Mouse (Mus musculus) liver, embryonic 14.5 days (tissue): ENCODE results near the gene Col2a1. TPM values are rescaled to one million over a fixed set of nuclear protein-coding genes. Genes with fewer than 3 reads are reported as not detected.

ENCODE experiments used
- ATAC-seq: fragments of 200-750 bp; cut with Nextera tagmentation; 2 replicates; pipeline ENCODE4 v1.8.0; 2017; ENCODE audit warnings: moderate number of reproducible peaks, mild to moderate bottlenecking, moderate library complexity; ENCODE audit not compliant: insufficient read depth
- DNase-seq, 3 experiments: peaks; one replicate each; pipeline ENCODE4 v3.0.0-alpha.2; 2012 to 2013; ENCODE audit warnings: low read depth in 3 of 3, low spot score in 3 of 3
- H3K27ac ChIP-seq: fragments of 300-500 bp; sonication (generic); 2 replicates; pipeline ENCODE4 v1.5.1; 2014; ENCODE audit warnings: moderate library complexity, mild to moderate bottlenecking, control low read depth, inconsistent platforms
- H3K27me3 ChIP-seq: fragments of 300-500 bp; sonication (generic); 2 replicates; pipeline ENCODE4 v1.6.1; 2014; ENCODE audit warnings: mild to moderate bottlenecking, low read length, moderate library complexity; ENCODE audit not compliant: control insufficient read depth, insufficient read depth
- H3K36me3 ChIP-seq: fragments of 300-500 bp; sonication (generic); replicated peaks from 2 replicates; pipeline ENCODE4 v1.6.1; 2014; ENCODE audit warnings: low read depth; ENCODE audit not compliant: control insufficient read depth, insufficient read depth
- H3K4me1 ChIP-seq, 2 experiments: fragments of 200-500 bp in 1 of 2; fragments of 300-500 bp in 1 of 2; sonication (generic) in 1 of 2; replicated peaks; 2 replicates each; pipeline ENCODE4 v1.6.1; 2012 to 2014; ENCODE audit warnings: antibody characterized with exemption in 1 of 2, inconsistent platforms in 1 of 2, low read length in 1 of 2; ENCODE audit not compliant: control insufficient read depth in 2 of 2, insufficient read depth in 2 of 2
- H3K4me2 ChIP-seq: fragments of 300-500 bp; sonication (generic); 2 replicates; pipeline ENCODE4 v1.6.1; 2014; ENCODE audit warnings: low read depth, mild to moderate bottlenecking, control low read depth, moderate library complexity
- H3K4me3 ChIP-seq, 2 experiments: fragments of 200-500 bp in 1 of 2; fragments of 300-500 bp in 1 of 2; sonication (generic) in 1 of 2; 2 replicates each; pipeline ENCODE4 v1.5.1; 2012 to 2014; ENCODE audit warnings: low read depth in 2 of 2, low read length in 2 of 2, mild to moderate bottlenecking in 2 of 2, control low read depth in 1 of 2, inconsistent platforms in 1 of 2, moderate library complexity in 1 of 2; ENCODE audit not compliant: insufficient read depth in 1 of 2
- H3K9ac ChIP-seq: fragments of 300-500 bp; sonication (generic); replicated peaks from 2 replicates; pipeline ENCODE4 v1.6.1; 2014; ENCODE audit warnings: mild to moderate bottlenecking, control low read depth, moderate library complexity
- H3K9me3 ChIP-seq: fragments of 300-500 bp; sonication (generic); 2 replicates; pipeline ENCODE4 v1.6.1; 2016; ENCODE audit warnings: low read length, mixed read lengths; ENCODE audit not compliant: control insufficient read depth
- CTCF ChIP-seq: IDR thresholded peaks from 2 replicates; pipeline ENCODE4 v1.5.1; 2016; ENCODE audit warnings: antibody characterized with exemption, low read depth, control low read depth
- EP300 ChIP-seq: IDR thresholded peaks from 2 replicates; pipeline ENCODE4 v1.6.1; 2016; ENCODE audit warnings: antibody characterized with exemption, low read depth
- WGBS: fragments of 180-500 bp; shearing (Covaris S2); extraction: QIAGEN DNeasy Blood & Tissue Kit; methylation state at CpG from one replicate; pipeline ENCODE4 v1.1.7; 2014; ENCODE audit not compliant: insufficient replicate concordance; 5-methylcytosine and 5-hydroxymethylcytosine counted together
- polyA plus RNA-seq, 2 experiments: library from polyadenylated mRNA; depleted of rRNA in 1 of 2; stranded (reverse) in 1 of 2; unstranded in 1 of 2; fragments of >200 nt; fragmentation: Nextera tagmentation in 1 of 2; extraction: Ambion mirVana in 1 of 2; gene quantifications; 2 replicates each; pipeline versions ENCODE4 v1.2.1 to v1.2.3; 2012 to 2014

The Col2a1 gene
- polyA plus RNA-seq, 2 experiments: 0.04 to 0.56 TPM

- peak in 1 of 3 experiments; percentile 10 for DNase-seq
- no peaks in the 10 kb centered on the region for H3K9me3 ChIP-seq
- peak overlapping the region; percentile 65 for H3K9ac ChIP-seq
- 6% methylated on average over 13 of the region's 13 CpGs for WGBS
- ATAC-seq: peak; percentile 20; the same call in 1 of the 2 replicates
- H3K4me1 ChIP-seq: peaks cover 0 to 2% of the 10 kb centered on the region in 2 experiments; a peak in 2 of 4 replicates
- H3K4me2 ChIP-seq: peak overlapping the region; percentile 89
- peak overlapping the region; percentile 69 to 89 for H3K4me3 ChIP-seq
- no peaks in the 10 kb centered on the region for H3K36me3 ChIP-seq
- H3K27ac ChIP-seq: no peak overlapping the region
- TF ChIP-seq EP300 (no peak), CTCF (no peak)
- H3K27me3 ChIP-seq: no peaks in the 10 kb centered on the region
Measured at GRCm38 (mm10) chr15:97963329-97963988, 41.0 kb downstream of the Col2a1 start.

GRCm38 (mm10) chr15:97956416-97956815, 48.1 kb downstream of the Col2a1 start:
- no peak overlapping the region for H3K4me2 ChIP-seq
- no peak overlapping the region for H3K4me3 ChIP-seq
- H3K36me3 ChIP-seq: no peaks in the 10 kb centered on the region
- H3K9ac ChIP-seq: no peak overlapping the region
- TF ChIP-seq EP300 (no peak), CTCF (no peak)
- 62% methylated on average over 11 of the region's 11 CpGs for WGBS
- H3K27me3 ChIP-seq: no peaks in the 10 kb centered on the region
- DNase-seq (no peak), ATAC-seq (no peak)
- H3K4me1 ChIP-seq: no peaks in the 10 kb centered on the region
- no peaks in the 10 kb centered on the region for H3K9me3 ChIP-seq
- no peak overlapping the region for H3K27ac ChIP-seq

GRCm38 (mm10) chr15:97955742-97956141, 48.8 kb downstream of the Col2a1 start:
- H3K36me3 ChIP-seq: no peaks in the 10 kb centered on the region
- no peaks in the 10 kb centered on the region for H3K27me3 ChIP-seq
- H3K4me2 ChIP-seq: no peak overlapping the region
- TF ChIP-seq CTCF: no peak
- no peak for TF ChIP-seq EP300
- no peak overlapping the region for H3K9ac ChIP-seq
- H3K27ac ChIP-seq: no peak overlapping the region
- ATAC-seq: no peak
- WGBS: 38% methylated on average over 4 of the region's 4 CpGs
- H3K9me3 ChIP-seq: no peaks in the 10 kb centered on the region
- H3K4me1 ChIP-seq: no peaks in the 10 kb centered on the region
- DNase-seq: no peak
- no peak overlapping the region for H3K4me3 ChIP-seq

- ATAC-seq (no peak), DNase-seq (no peak)
- no peaks in the 10 kb centered on the region for H3K4me1 ChIP-seq
- H3K9me3 ChIP-seq: no peaks in the 10 kb centered on the region
- H3K9ac ChIP-seq: no peak overlapping the region
- no peak overlapping the region for H3K27ac ChIP-seq
- WGBS: 77% methylated on average over 1 of the region's 1 CpGs
- H3K36me3 ChIP-seq: no peaks in the 10 kb centered on the region
- H3K27me3 ChIP-seq: no peaks in the 10 kb centered on the region
- no peak overlapping the region for H3K4me3 ChIP-seq
- TF ChIP-seq CTCF (no peak), EP300 (no peak)
- H3K4me2 ChIP-seq: no peak overlapping the region
Measured at GRCm38 (mm10) chr15:97955286-97955685, 49.2 kb downstream of the Col2a1 start.

GRCm38 (mm10) chr15:97954671-97955070, 49.8 kb downstream of the Col2a1 start:
- no peak overlapping the region for H3K9ac ChIP-seq
- 59% methylated on average over 8 of the region's 8 CpGs for WGBS
- no peak overlapping the region for H3K27ac ChIP-seq
- DNase-seq (no peak), ATAC-seq (no peak)
- no peaks in the 10 kb centered on the region for H3K9me3 ChIP-seq
- no peaks in the 10 kb centered on the region for H3K36me3 ChIP-seq
- no peaks in the 10 kb centered on the region for H3K27me3 ChIP-seq
- H3K4me1 ChIP-seq: no peaks in the 10 kb centered on the region
- TF ChIP-seq EP300 (no peak), CTCF (no peak)
- no peak overlapping the region for H3K4me2 ChIP-seq
- no peak overlapping the region for H3K4me3 ChIP-seq
